Mouse (Mus musculus): ENCODE results near the gene Avil. TPM values are rescaled to one million over a fixed set of nuclear protein-coding genes. Genes with fewer than 3 reads are reported as not detected.
A peak's percentile ranks its signal among the peaks of the same experiment; 100 is the strongest.

Avil gene
- total and polyA plus RNA-seq, 3 experiments: 2.7 to 20.0 (median 8.2) TPM

GRCm38 (mm10) chr10:126963821-126964220 lies 36.7 kb upstream of the Avil start:
- dilution Hi-C loops (cut with MboI; ENCODE audit: extremely low pct_ligation_motif_present, extremely low pct_unique_long_range_greater_than_20kb, low sequenced_read_pairs): no loop called here
- no peak overlapping the region for H3K4me2 ChIP-seq (ENCODE audit: insufficient read depth, low read depth, poor library complexity, severe bottlenecking)
- H3K4me3 ChIP-seq (replicated peaks in 1 of 3; ENCODE audit: low read depth in 2 of 3, low read length in 2 of 3, poor library complexity in 1 of 3): no peak overlapping the region
- H3K79me2 ChIP-seq (replicated peaks; ENCODE audit: control insufficient read depth, extremely low read depth, insufficient read depth, poor library complexity, severe bottlenecking): no peaks in the 10 kb centered on the region
- DNase-seq (ENCODE audit: extremely low read depth): peak; percentile 22
- in situ Hi-C loops (cut with MboI; ENCODE audit: low pct_ligation_motif_present, low pct_unique_long_range_greater_than_20kb, low sequenced_read_pairs): no loop called here
- peaks cover 4% of the 10 kb centered on the region for H3K9me3 ChIP-seq (replicated peaks; ENCODE audit: low read length)
- H3K4me1 ChIP-seq (ENCODE audit: control insufficient read depth in 1 of 2, insufficient read depth in 2 of 2): peaks cover 22 to 34% of the 10 kb centered on the region in 2 experiments
- H3K27me3 ChIP-seq (replicated peaks): peaks cover 15% of the 10 kb centered on the region
- no peak overlapping the region for H3K9ac ChIP-seq (ENCODE audit: insufficient read depth, low read depth)
- no peak for TF ChIP-seq CHD2 (IDR thresholded peaks at IDR 0.05; ENCODE audit: low read length)
- TF ChIP-seq TBP (conservative IDR thresholded peaks at IDR 0.05; ENCODE audit: low read depth, low read length): no peak
- no peak for TF ChIP-seq PAX5 (IDR thresholded peaks at IDR 0.05; ENCODE audit: low read length)
- no peak for TF ChIP-seq MYC (IDR thresholded peaks at IDR 0.05; ENCODE audit: low read depth, low read length)
- TF ChIP-seq JUND (conservative IDR thresholded peaks at IDR 0.05; ENCODE audit: low read depth, low read length): no peak
- no peak for TF ChIP-seq MXI1 (IDR thresholded peaks at IDR 0.05; ENCODE audit: low read depth, low read length)
- TF ChIP-seq UBTF (IDR thresholded peaks at IDR 0.05; ENCODE audit: low read depth, low read length): no peak
- TF ChIP-seq NELFE (IDR thresholded peaks at IDR 0.05; ENCODE audit: low read depth, low read length): no peak
- no peak for TF ChIP-seq ZKSCAN1 (IDR thresholded peaks at IDR 0.05; ENCODE audit: borderline replicate concordance, low read depth, low read length)
- no peak for TF ChIP-seq MAX (IDR thresholded peaks at IDR 0.05; ENCODE audit: low read length)
- TF ChIP-seq IRF4 (IDR thresholded peaks at IDR 0.05; ENCODE audit: low read depth, low read length): no peak
- TF ChIP-seq CHD1 (IDR thresholded peaks at IDR 0.05; ENCODE audit: low read depth, low read length): no peak
- TF ChIP-seq USF1 (IDR thresholded peaks at IDR 0.05; ENCODE audit: low read depth, low read length): no peak
- no peak for TF ChIP-seq SMC3 (IDR thresholded peaks at IDR 0.05; ENCODE audit: low read depth, low read length)
- no peak for TF ChIP-seq RAD21 (IDR thresholded peaks at IDR 0.05; ENCODE audit: low read depth, low read length)
- no peak for TF ChIP-seq ZC3H11A (IDR thresholded peaks at IDR 0.05; ENCODE audit: low read depth, low read length)
- TF ChIP-seq JUN (IDR thresholded peaks at IDR 0.05; ENCODE audit: insufficient read depth, low read depth, low read length): no peak
- no peaks in the 10 kb centered on the region for H3K36me3 ChIP-seq (replicated peaks in 1 of 2; ENCODE audit: control insufficient read depth in 1 of 2, insufficient read depth in 1 of 2, low read length in 1 of 2)
- no peak overlapping the region for H3K27ac ChIP-seq (ENCODE audit: insufficient read depth, low read depth)

GRCm38 (mm10) chr10:126971363-126972050 lies 29.0 kb upstream of the Avil start:
- H3K4me2 ChIP-seq (ENCODE audit: insufficient read depth, low read depth, poor library complexity, severe bottlenecking): no peak overlapping the region
- H3K36me3 ChIP-seq (replicated peaks in 1 of 2; ENCODE audit: control insufficient read depth in 1 of 2, insufficient read depth in 1 of 2, low read length in 1 of 2): no peaks in the 10 kb centered on the region
- no peak overlapping the region for H3K9ac ChIP-seq (ENCODE audit: insufficient read depth, low read depth)
- peaks cover 5 to 7% of the 10 kb centered on the region in 2 experiments for H3K4me1 ChIP-seq (ENCODE audit: control insufficient read depth in 1 of 2, insufficient read depth in 2 of 2)
- no peaks in the 10 kb centered on the region for H3K79me2 ChIP-seq (replicated peaks; ENCODE audit: control insufficient read depth, extremely low read depth, insufficient read depth, poor library complexity, severe bottlenecking)
- no peak for TF ChIP-seq ZMIZ1 (IDR thresholded peaks at IDR 0.05; ENCODE audit: low read depth, low read length)
- TF ChIP-seq MAX (IDR thresholded peaks at IDR 0.05; ENCODE audit: low read length): no peak
- TF ChIP-seq UBTF (IDR thresholded peaks at IDR 0.05; ENCODE audit: low read depth, low read length): no peak
- no peak for TF ChIP-seq EP300 (IDR thresholded peaks at IDR 0.05; ENCODE audit: low read length)
- no peak for TF ChIP-seq POLR2A (IDR thresholded peaks at IDR 0.05; ENCODE audit: low read depth, low read length)
- TF ChIP-seq CHD2 (IDR thresholded peaks at IDR 0.05; ENCODE audit: low read length): no peak
- no peak for TF ChIP-seq CHD1 (IDR thresholded peaks at IDR 0.05; ENCODE audit: low read depth, low read length)
- TF ChIP-seq RAD21 (IDR thresholded peaks at IDR 0.05; ENCODE audit: low read depth, low read length): no peak
- DNase-seq (ENCODE audit: extremely low read depth): no peak
- H3K27me3 ChIP-seq (replicated peaks): peaks cover 20% of the 10 kb centered on the region
- no peaks in the 10 kb centered on the region for H3K9me3 ChIP-seq (replicated peaks; ENCODE audit: low read length)
- H3K27ac ChIP-seq (ENCODE audit: insufficient read depth, low read depth): no peak overlapping the region
- in situ Hi-C loops (cut with MboI; ENCODE audit: low pct_ligation_motif_present, low pct_unique_long_range_greater_than_20kb, low sequenced_read_pairs): no loop called here
- no peak overlapping the region for H3K4me3 ChIP-seq (replicated peaks in 1 of 3; ENCODE audit: low read depth in 2 of 3, low read length in 2 of 3, poor library complexity in 1 of 3)
- dilution Hi-C loops (cut with MboI; ENCODE audit: extremely low pct_ligation_motif_present, extremely low pct_unique_long_range_greater_than_20kb, low sequenced_read_pairs): no loop called here
